Mouse (Mus musculus): Measurements from ENCODE around the gene Unc13d.

DNA sequence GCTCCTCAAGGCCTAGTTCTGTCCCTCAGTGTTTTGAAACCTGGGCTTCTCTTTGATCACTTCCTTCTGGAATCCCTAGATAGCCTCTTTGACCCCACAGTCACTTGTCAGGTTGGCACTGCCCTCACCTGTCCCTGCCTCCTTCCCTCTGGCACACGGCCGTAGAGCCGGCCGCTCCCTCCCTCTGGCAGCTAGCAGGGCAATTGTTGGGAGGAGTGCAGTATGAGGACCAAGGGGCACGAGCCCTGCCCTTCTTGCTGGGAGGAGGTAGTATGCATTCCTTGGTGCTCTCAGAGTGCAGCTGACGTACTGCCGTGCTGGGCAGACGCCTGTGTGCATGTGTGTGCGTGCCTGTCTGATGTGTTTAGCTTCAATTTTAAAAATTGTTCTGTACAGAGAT, 17.2 kb downstream of the Unc13d start:
- no peak for TF ChIP-seq CTCF (IDR thresholded peaks at IDR 0.05; ENCODE audit: extremely low read depth, insufficient read length, insufficient replicate concordance, low read depth, low read length)
- TF ChIP-seq POLR2A (IDR thresholded peaks at IDR 0.05; ENCODE audit: low read depth, low read length) = no peak
